Mouse (Mus musculus) embryonic facial prominence, embryonic 14.5 days (tissue): ENCODE measurements around the gene Zbtb24. TPM values are rescaled to one million over a fixed set of nuclear protein-coding genes. Genes with fewer than 3 reads are reported as not detected.

ENCODE experiments used
- ATAC-seq: fragments of 200-750 bp; cut with Nextera tagmentation; 2 replicates; pipeline ENCODE4 v1.8.0; 2017; ENCODE audit warnings: low read depth, moderate number of reproducible peaks, moderate TSS enrichment
- DNase-seq: peaks from one replicate; pipeline ENCODE4 v3.0.0-alpha.2; 2015; ENCODE audit warnings: low spot score
- H3K27ac ChIP-seq: fragments of 300-500 bp; sonication (generic); replicated peaks from 2 replicates; pipeline ENCODE4 v1.5.1; 2014; ENCODE audit warnings: low read depth, mild to moderate bottlenecking, low read length, moderate library complexity
- H3K27me3 ChIP-seq: fragments of 300-500 bp; sonication (generic); replicated peaks from 2 replicates; pipeline ENCODE4 v1.6.1; 2014; ENCODE audit warnings: low read length; ENCODE audit not compliant: control insufficient read depth, insufficient read depth
- H3K36me3 ChIP-seq: fragments of 300-500 bp; sonication (generic); 2 replicates; pipeline ENCODE4 v1.6.1; 2014; ENCODE audit warnings: low read length, mixed read lengths; ENCODE audit not compliant: control insufficient read depth, insufficient read depth
- H3K4me1 ChIP-seq: fragments of 300-500 bp; sonication (generic); 2 replicates; pipeline ENCODE4 v1.6.1; 2014; ENCODE audit warnings: antibody characterized with exemption, low read length; ENCODE audit not compliant: control insufficient read depth, insufficient read depth
- H3K4me2 ChIP-seq: fragments of 300-500 bp; sonication (generic); 2 replicates; pipeline ENCODE4 v1.6.1; 2014; ENCODE audit warnings: low read depth, mild to moderate bottlenecking, low read length, moderate library complexity, mixed read lengths
- H3K4me3 ChIP-seq: fragments of 300-500 bp; sonication (generic); 2 replicates; pipeline ENCODE4 v1.5.1; 2014; ENCODE audit warnings: low read depth, mild to moderate bottlenecking, low read length
- H3K9ac ChIP-seq: fragments of 300-500 bp; sonication (generic); 2 replicates; pipeline ENCODE4 v1.6.1; 2014; ENCODE audit warnings: low read depth, mild to moderate bottlenecking, low read length, moderate library complexity, mixed read lengths
- H3K9me3 ChIP-seq: fragments of 300-500 bp; sonication (generic); 2 replicates; pipeline ENCODE4 v1.6.1; 2016; ENCODE audit warnings: low read length; ENCODE audit not compliant: control insufficient read depth
- WGBS: fragments of 180-500 bp; shearing (Covaris S2); extraction: QIAGEN DNeasy Blood & Tissue Kit; methylation state at CpG from one replicate; pipeline ENCODE4 v1.1.7; 2014; 5-methylcytosine and 5-hydroxymethylcytosine counted together
- polyA plus RNA-seq: library from polyadenylated mRNA; unstranded; fragments of >200 nt; fragmentation: Nextera tagmentation; extraction: Ambion mirVana; gene quantifications from 2 replicates; pipeline ENCODE4 v1.2.1, GENCODE M21; 2014

The Zbtb24 gene
- polyA plus RNA-seq, 1 experiment from 2014 or later: 15.4 TPM

DNA sequence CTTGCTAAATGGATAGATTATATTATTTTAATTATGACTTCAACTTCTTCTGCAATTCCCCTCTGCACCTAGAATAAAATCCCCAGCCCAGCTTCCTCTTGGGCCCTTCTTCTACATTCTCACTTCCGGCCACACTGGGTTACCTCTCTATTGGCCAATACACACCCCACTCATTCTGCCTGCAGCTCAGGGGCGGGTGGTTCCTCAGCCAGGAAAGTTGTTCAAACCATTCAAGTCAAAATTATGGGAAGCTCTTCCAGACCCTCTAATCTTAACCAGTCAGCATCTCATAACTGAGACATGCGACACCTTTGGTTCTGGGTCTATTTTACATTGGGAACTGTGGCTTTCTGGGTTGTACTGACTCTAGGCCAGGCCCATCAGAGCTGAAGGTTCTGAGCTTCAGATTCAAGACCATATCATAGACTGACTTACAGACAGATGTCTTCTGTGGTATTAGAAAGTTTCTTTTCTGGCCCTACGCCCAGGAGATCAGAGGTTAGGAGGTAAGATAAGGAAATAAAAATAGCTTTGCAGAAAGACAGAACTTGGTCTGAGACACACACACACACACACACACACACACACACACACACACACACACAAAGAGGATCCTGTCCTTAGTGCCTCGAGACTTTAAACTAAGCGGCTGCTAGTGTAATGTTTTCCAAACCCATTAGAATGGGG lies 23.7 kb downstream of the Zbtb24 start:
- H3K27ac ChIP-seq: no peak overlapping the region
- H3K9me3 ChIP-seq: no peaks in the 10 kb centered on the region
- no peak overlapping the region for H3K4me3 ChIP-seq
- H3K36me3 ChIP-seq: no peaks in the 10 kb centered on the region
- 71% methylated on average over 6 of the region's 6 CpGs for WGBS
- ATAC-seq (no peak), DNase-seq (no peak)
- no peak overlapping the region for H3K4me2 ChIP-seq
- H3K27me3 ChIP-seq: no peaks in the 10 kb centered on the region
- H3K9ac ChIP-seq: no peak overlapping the region
- peaks cover 14% of the 10 kb centered on the region for H3K4me1 ChIP-seq

DNA sequence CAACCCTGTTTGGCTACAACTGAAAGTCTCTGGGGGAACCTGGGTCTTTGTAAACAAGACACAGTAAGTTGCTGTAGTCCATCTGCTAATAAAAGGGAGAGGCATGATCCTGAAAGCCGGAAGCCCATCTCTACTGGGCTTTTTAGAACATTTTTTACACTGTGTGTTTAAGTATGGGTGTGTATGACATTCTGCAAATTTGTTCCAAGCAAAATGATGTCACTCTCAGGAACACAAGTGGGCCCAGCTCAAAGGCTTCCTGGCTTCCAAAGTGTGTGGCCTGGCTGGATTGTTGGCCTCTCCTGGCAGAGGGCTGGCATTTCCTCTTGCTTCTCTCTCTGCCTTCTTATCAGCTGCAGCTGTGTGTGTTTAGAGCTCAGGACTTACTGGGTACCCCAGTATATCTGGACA lies 24.8 kb downstream of the Zbtb24 start:
- 63% methylated on average over 1 of the region's 1 CpGs for WGBS
- H3K9ac ChIP-seq: no peak overlapping the region

DNA sequence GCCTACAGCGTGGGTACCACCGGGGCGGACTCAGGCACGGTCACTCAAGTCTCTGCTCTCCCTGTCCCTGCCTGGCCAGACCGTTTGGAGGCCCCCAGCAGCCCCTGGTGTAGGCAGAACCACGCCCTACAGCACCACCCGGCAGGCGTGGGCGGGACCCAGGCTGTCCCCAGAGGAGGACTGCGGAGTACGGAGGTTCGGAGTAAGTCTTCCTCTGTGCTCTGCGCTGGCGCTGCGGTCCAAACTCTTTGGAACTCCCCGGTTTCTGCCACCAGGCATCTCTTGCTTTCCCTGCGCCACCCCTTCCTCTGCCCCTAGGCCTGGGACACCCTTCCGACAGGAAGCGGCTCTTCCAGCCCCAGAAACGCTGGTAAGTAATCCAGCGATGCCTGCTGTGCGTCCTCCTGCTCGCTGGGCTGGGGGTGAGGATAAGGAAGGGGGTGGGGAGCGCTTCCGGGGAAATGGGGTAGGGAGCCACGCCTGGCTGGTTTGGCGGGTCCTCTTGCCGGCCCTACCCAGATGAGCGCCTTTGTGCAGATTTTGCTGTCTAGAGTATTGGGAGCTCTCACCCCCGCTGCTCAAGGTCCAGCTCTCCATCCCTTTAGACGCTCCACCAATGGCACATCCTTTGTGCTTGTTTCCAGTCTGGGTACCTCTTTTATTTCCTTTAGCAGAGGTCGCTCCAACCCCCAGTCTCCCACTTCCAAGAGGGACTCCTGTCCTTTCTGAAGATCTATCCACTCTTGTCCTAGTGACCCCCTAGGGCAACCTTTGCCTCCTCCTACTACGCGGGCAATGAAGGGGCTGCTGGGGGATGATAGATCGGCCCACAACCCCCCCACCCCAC lies 26.2 kb downstream of the Zbtb24 start, which contains the start of gene Mical1:
Mical1 (plus strand) TSS at position 144 of the 847 bp plus-strand sequence.
- Histone ChIP-seq H3K4me3 (peak within 1 kb of the TSS; percentile 53), H3K9me3 (no peaks in the 10 kb centered on the region), H3K27me3 (no peaks in the 10 kb centered on the region), H3K4me2 (peak within 1 kb of the TSS; percentile 90), H3K36me3 (peaks cover 11% of the 10 kb centered on the region; the same call in 1 of the 2 replicates), H3K4me1 (peaks cover 14% of the 10 kb centered on the region), H3K27ac (peak within 1 kb of the TSS; percentile 79), H3K9ac (peak within 1 kb of the TSS; percentile 72)
- DNase-seq (peak; percentile 79), ATAC-seq (peak; percentile 75)
- WGBS: 0% methylated on average over 30 of the region's 35 CpGs

More for the DNA sequence above, 24.8 kb downstream of the Zbtb24 start:
- Histone ChIP-seq H3K27me3 (no peaks in the 10 kb centered on the region), H3K4me3 (no peak overlapping the region), H3K4me2 (no peak overlapping the region), H3K4me1 (peaks cover 14% of the 10 kb centered on the region), H3K27ac (0 out of 2 replicates have a peak overlapping the region, but pooled peaks have one; percentile 15), H3K36me3 (no peaks in the 10 kb centered on the region), H3K9me3 (no peaks in the 10 kb centered on the region)
- no peak for DNase-seq
- ATAC-seq: no peak

DNA sequence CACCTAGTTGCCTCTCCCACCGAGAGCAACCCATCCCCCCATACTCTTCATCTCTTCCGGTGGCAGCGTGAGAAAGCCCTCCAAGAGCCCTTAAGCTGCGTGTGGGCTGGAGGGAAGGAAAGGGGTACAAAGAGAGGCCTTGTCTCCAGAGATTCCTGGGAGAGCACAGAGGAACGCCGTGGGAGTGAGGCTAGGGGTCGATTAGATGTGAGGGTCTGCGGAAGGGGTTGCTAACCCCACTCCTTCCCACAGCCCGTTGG lies 26.8 kb downstream of the Zbtb24 start:
- ATAC-seq: peak; percentile 20; the same call in 1 of the 2 replicates
- H3K4me2 ChIP-seq: peak overlapping the region; percentile 90
- peak overlapping the region; percentile 79 for H3K27ac ChIP-seq
- peak overlapping the region; percentile 72 for H3K9ac ChIP-seq
- H3K9me3 ChIP-seq: no peaks in the 10 kb centered on the region
- 0% methylated on average over 9 of the region's 9 CpGs for WGBS
- no peaks in the 10 kb centered on the region for H3K27me3 ChIP-seq
- H3K4me3 ChIP-seq: peak overlapping the region; percentile 53
- peaks cover 14% of the 10 kb centered on the region for H3K4me1 ChIP-seq
- DNase-seq: peak; percentile 68
- H3K36me3 ChIP-seq: peaks cover 16% of the 10 kb centered on the region; the same call in 1 of the 2 replicates

DNA sequence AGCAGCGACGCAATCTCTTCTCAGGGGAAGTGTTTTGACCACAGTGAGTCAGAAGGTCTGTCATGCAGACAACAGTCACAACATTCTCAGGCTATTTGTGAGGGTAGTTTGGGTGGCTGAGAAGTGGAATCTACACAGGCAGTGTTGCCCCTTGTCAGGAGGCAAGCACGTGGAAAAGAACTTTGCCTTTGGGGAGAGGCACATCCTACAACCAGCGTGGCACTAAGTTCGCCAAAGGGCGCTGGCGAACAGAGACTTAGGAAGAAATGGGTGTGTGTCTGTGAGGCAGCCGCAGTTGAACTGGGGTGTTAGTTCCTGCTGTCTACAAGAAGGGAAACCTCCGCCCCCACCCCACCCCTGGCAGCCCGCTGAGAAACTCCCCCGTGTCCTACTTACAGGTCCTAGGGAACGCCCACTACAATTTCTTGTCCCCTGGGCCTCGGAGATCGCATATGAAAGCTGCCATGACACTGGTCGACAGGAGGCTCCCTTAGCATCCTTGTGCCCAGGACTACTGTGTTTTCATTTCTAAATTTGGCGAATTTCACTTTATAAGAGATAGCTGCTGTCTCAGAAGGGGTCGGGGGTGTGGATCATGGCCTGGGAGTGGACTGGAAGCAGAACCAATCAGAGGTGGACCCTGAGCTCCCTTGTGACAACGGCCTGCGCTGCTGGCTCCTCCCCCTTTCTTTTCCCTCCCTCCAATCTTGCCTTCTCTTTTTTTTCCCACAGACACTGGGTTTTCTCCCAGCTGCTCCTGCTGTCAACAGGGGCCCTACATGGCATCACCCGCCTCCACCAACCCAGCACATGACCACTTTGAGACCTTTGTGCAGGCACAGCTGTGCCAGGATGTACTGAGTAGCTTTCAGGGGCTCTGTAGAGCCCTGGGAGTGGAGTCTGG lies 27.3 kb downstream of the Zbtb24 start:
- H3K27ac ChIP-seq: peak overlapping the region; percentile 79
- no peaks in the 10 kb centered on the region for H3K27me3 ChIP-seq
- peak overlapping the region; percentile 90 for H3K4me2 ChIP-seq
- DNase-seq (peak; percentile 87), ATAC-seq (peak; percentile 82)
- H3K4me3 ChIP-seq: peak overlapping the region; percentile 53
- peaks cover 14% of the 10 kb centered on the region for H3K4me1 ChIP-seq
- H3K9me3 ChIP-seq: no peaks in the 10 kb centered on the region
- H3K9ac ChIP-seq: peak overlapping the region; percentile 72
- WGBS: 3% methylated on average over 18 of the region's 20 CpGs
- peaks cover 22% of the 10 kb centered on the region; the same call in 1 of the 2 replicates for H3K36me3 ChIP-seq

DNA sequence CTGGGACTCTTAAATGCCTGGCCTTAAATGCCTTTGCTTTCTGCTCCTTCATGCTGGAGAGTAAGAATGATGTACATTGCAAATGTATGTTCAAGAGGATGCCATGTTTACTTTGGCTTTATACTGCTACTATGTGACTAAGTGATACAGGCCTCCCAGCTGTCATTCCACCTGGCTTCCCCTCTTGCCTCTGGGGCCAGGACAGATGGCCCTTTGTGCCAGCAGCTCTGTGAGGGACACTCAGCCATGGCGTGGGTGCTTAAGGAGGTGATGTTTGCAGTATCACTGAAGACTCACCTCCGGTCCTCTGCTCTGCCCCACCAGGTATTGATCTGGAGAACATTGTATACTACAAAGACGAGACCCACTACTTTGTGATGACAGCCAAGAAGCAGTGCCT lies 29.8 kb downstream of the Zbtb24 start:
- Histone ChIP-seq H3K9ac (no peak overlapping the region), H3K4me1 (peaks cover 14% of the 10 kb centered on the region), H3K36me3 (peaks cover 46% of the 10 kb centered on the region), H3K9me3 (no peaks in the 10 kb centered on the region), H3K4me2 (no peak overlapping the region), H3K27ac (no peak overlapping the region), H3K27me3 (no peaks in the 10 kb centered on the region), H3K4me3 (no peak overlapping the region)
- WGBS: 83% methylated on average over 3 of the region's 3 CpGs
- no peak for ATAC-seq
- DNase-seq: no peak

DNA sequence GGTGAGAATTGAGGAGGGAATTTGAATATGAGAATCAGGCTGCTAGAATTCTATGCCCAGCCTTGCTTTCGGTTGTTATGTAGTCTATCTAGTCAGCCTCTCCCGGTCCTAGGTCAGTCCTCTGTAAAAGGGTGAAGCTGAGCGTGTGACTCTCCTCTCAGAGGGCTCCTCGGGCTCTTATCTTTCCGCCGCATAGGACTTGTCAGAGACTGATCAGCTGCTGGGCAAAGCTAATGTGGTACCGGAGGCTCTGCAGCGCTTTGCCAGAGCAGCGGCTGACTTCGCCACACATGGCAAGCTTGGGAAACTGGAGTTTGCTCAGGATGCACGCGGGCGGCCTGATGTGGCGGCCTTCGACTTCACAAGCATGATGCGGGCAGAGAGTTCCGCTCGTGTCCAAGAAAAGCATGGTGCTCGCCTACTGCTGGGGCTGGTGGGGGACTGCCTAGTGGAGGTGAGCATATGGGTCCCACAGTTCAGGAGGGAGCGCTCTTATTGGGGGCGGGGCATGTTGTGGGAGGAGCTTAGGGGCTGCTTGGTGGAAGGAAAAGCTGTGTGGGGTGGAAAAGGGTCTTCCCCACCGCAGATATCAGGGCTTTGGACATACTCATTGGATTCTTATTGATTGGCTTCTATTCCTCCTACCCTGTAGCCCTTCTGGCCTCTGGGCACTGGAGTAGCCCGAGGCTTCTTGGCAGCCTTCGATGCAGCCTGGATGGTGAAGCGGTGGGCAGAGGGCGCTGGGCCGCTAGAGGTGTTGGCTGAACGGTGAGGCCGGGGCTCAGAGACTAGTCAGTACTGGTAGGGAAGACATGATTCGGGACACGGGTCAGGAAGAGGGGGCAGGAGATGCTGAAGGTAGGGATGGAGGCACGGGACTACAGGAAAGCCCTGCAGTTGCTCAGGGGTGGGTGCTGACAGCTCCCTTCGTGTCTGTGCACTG lies 31.0 kb downstream of the Zbtb24 start:
- H3K36me3 ChIP-seq: peaks cover 59% of the 10 kb centered on the region
- WGBS: 70% methylated on average over 33 of the region's 33 CpGs

More for the DNA sequence above, 31.0 kb downstream of the Zbtb24 start:
- Histone ChIP-seq H3K9ac (no peak overlapping the region), H3K9me3 (no peaks in the 10 kb centered on the region), H3K27me3 (no peaks in the 10 kb centered on the region), H3K4me3 (no peak overlapping the region), H3K4me1 (peaks cover 11% of the 10 kb centered on the region), H3K27ac (no peak overlapping the region), H3K4me2 (no peak overlapping the region)
- ATAC-seq (no peak), DNase-seq (no peak)
